Mouse (Mus musculus) limb, embryonic 14.5 days (tissue): ENCODE results near the gene Ndufaf2. TPM values are rescaled to one million over a fixed set of nuclear protein-coding genes. Genes with fewer than 3 reads are reported as not detected.
A peak's percentile ranks its signal among the peaks of the same experiment; 100 is the strongest.

Experiments used
- ATAC-seq: fragments of 200-750 bp; cut with Nextera tagmentation; 2 replicates; pipeline ENCODE4 v1.8.0; 2017; ENCODE audit warnings: low read depth, moderate number of reproducible peaks, moderate TSS enrichment; ENCODE audit not compliant: low FRiP score
- DNase-seq: peaks from one replicate; pipeline ENCODE4 v3.0.0-alpha.2; 2015; ENCODE audit warnings: low spot score
- H3K27ac ChIP-seq: fragments of 300-500 bp; sonication (generic); replicated peaks from 2 replicates; pipeline ENCODE4 v1.5.1; 2014; ENCODE audit warnings: low read depth, mild to moderate bottlenecking, low read length, moderate library complexity, mixed read lengths
- H3K27me3 ChIP-seq: fragments of 300-500 bp; sonication (generic); 2 replicates; pipeline ENCODE4 v1.6.1; 2014; ENCODE audit warnings: low read length, mixed read lengths; ENCODE audit not compliant: control insufficient read depth, insufficient read depth
- H3K36me3 ChIP-seq: fragments of 300-500 bp; sonication (generic); 2 replicates; pipeline ENCODE4 v1.6.1; 2014; ENCODE audit warnings: mild to moderate bottlenecking, low read length, moderate library complexity, mixed read lengths; ENCODE audit not compliant: control insufficient read depth, insufficient read depth
- H3K4me1 ChIP-seq: fragments of 300-500 bp; sonication (generic); 2 replicates; pipeline ENCODE4 v1.6.1; 2014; ENCODE audit warnings: antibody characterized with exemption, low read length, mixed read lengths; ENCODE audit not compliant: control insufficient read depth, insufficient read depth
- H3K4me2 ChIP-seq: fragments of 300-500 bp; sonication (generic); replicated peaks from 2 replicates; pipeline ENCODE4 v1.6.1; 2014; ENCODE audit warnings: low read depth, mild to moderate bottlenecking, low read length, moderate library complexity; ENCODE audit not compliant: severe bottlenecking
- H3K4me3 ChIP-seq: fragments of 300-500 bp; sonication (generic); replicated peaks from 2 replicates; pipeline ENCODE4 v1.5.1; 2014; ENCODE audit warnings: low read length
- H3K9ac ChIP-seq: fragments of 300-500 bp; sonication (generic); 2 replicates; pipeline ENCODE4 v1.6.1; 2014; ENCODE audit warnings: mild to moderate bottlenecking, low read depth, low read length, moderate library complexity; ENCODE audit not compliant: severe bottlenecking
- H3K9me3 ChIP-seq: fragments of 300-500 bp; sonication (generic); 2 replicates; pipeline ENCODE4 v1.6.1; 2016; ENCODE audit warnings: low read length; ENCODE audit not compliant: control insufficient read depth
- POLR2A ChIP-seq: fragments of 200-500 bp; IDR thresholded peaks from 2 replicates; pipeline ENCODE4 v1.8.0; 2012; ENCODE audit warnings: inconsistent platforms, mild to moderate bottlenecking, moderate library complexity, borderline replicate concordance; ENCODE audit not compliant: insufficient read depth, insufficient read length; ENCODE audit errors: extremely low read depth
- WGBS: fragments of 180-500 bp; shearing (Covaris S2); extraction: QIAGEN DNeasy Blood & Tissue Kit; methylation state at CpG from one replicate; pipeline ENCODE4 v1.1.7; 2014; 5-methylcytosine and 5-hydroxymethylcytosine counted together
- polyA plus RNA-seq, 2 experiments: library from polyadenylated mRNA; depleted of rRNA in 1 of 2; stranded (reverse) in 1 of 2; unstranded in 1 of 2; fragments of >200 nt; fragmentation: Nextera tagmentation in 1 of 2; extraction: Ambion mirVana in 1 of 2; gene quantifications; 2 replicates each; pipeline versions ENCODE4 v1.2.1 to v1.2.3; 2012 to 2014

Gene Ndufaf2
- polyA plus RNA-seq, 2 experiments, result 46.1 to 67.6 TPM

GRCm38 (mm10) chr13:107976886-107977656, 181.4 kb downstream of the Ndufaf2 start:
- H3K36me3 ChIP-seq, result no peaks in the 10 kb centered on the region
- DNase-seq (no peak), ATAC-seq (no peak)
- no peaks in the 10 kb centered on the region for H3K4me1 ChIP-seq
- H3K4me3 ChIP-seq, result no peak overlapping the region
- no peak overlapping the region for H3K27ac ChIP-seq
- no peak for TF ChIP-seq POLR2A
- H3K9ac ChIP-seq, result no peak overlapping the region
- no peaks in the 10 kb centered on the region for H3K9me3 ChIP-seq
- no peaks in the 10 kb centered on the region for H3K27me3 ChIP-seq
- H3K4me2 ChIP-seq, result no peak overlapping the region
- WGBS, result 89% methylated on average over 16 of the region's 16 CpGs

GRCm38 (mm10) chr13:107972451-107972850, 186.0 kb downstream of the Ndufaf2 start:
- WGBS, result 85% methylated on average over 4 of the region's 4 CpGs

DNA sequence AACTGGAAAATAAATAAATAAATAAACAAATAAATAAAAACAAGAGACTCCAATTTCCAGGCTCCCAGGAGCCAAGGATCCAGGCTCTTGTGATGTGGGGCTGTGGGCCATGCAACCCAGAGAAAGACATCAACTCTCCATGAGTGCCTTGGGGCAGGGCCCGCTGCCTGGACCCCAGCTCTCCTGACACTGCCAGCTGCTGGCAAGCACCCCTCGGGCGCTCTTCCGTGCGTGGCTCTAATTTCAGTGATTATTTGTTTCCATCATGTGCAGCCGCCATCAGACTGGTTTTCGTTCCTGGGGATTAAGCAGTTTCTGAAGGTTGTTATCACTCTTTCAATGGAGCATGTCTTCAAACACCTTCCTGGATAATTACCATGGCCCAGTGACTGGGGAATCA, 186.6 kb downstream of the Ndufaf2 start:
- no peak overlapping the region for H3K27ac ChIP-seq
- H3K4me2 ChIP-seq, result no peak overlapping the region
- ATAC-seq (no peak), DNase-seq (no peak)
- H3K4me1 ChIP-seq, result peaks cover 12% of the 10 kb centered on the region
- no peak overlapping the region for H3K4me3 ChIP-seq
- no peaks in the 10 kb centered on the region for H3K36me3 ChIP-seq
- WGBS, result 34% methylated on average over 7 of the region's 7 CpGs
- no peaks in the 10 kb centered on the region for H3K9me3 ChIP-seq
- TF ChIP-seq POLR2A, result no peak
- no peaks in the 10 kb centered on the region for H3K27me3 ChIP-seq
- no peak overlapping the region for H3K9ac ChIP-seq

More at GRCm38 (mm10) chr13:107972451-107972850, 186.0 kb downstream of the Ndufaf2 start:
- H3K27ac ChIP-seq, result no peak overlapping the region
- DNase-seq (no peak), ATAC-seq (no peak)
- H3K4me1 ChIP-seq, result peaks cover 12% of the 10 kb centered on the region
- H3K27me3 ChIP-seq, result no peaks in the 10 kb centered on the region
- H3K4me3 ChIP-seq, result no peak overlapping the region
- no peak overlapping the region for H3K4me2 ChIP-seq
- no peak overlapping the region for H3K9ac ChIP-seq
- no peaks in the 10 kb centered on the region for H3K9me3 ChIP-seq
- H3K36me3 ChIP-seq, result no peaks in the 10 kb centered on the region
- TF ChIP-seq POLR2A, result no peak

DNA sequence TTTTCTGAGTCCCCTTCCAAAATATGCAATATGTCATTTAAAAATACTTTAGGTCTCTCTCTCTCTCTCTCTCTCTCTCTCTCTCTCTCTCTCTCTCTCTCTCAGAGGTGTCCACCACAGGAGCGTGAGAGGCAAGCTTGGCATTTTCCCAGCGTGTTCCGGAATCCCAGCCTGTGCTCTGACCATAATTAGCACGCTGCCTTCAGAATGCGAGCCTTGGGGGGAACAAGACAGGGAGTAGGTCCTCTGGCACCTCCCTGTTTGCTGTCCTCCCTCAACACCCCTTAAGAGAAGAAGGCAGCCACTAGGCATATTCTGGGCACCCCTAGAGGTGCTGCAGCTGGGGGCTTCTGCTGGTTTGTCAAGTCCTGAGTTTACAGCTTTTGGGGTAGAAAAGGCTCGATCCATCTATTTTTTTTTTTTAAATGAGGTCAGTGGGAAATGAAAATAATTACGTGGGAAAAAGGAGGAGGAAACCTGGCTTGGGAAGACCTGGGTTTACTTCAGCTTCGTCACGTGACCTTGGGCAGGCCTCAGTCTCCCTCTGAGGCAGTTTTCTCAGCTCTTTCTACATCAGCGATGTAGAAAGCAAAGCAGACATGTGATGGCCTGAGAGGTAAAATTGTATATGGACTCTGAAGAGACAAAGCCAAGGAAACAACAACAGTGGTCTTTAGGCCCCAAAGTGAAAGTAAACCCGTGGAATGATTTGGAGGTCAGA, 187.8 kb downstream of the Ndufaf2 start:
- DNase-seq (peak; percentile 30), ATAC-seq (no peak)
- no peak overlapping the region for H3K9ac ChIP-seq
- H3K9me3 ChIP-seq, result no peaks in the 10 kb centered on the region
- peaks cover 12% of the 10 kb centered on the region for H3K4me1 ChIP-seq
- no peak overlapping the region for H3K4me2 ChIP-seq
- no peaks in the 10 kb centered on the region for H3K36me3 ChIP-seq
- H3K27me3 ChIP-seq, result no peaks in the 10 kb centered on the region
- 51% methylated on average over 11 of the region's 11 CpGs for WGBS
- no peak overlapping the region for H3K4me3 ChIP-seq
- H3K27ac ChIP-seq, result no peak overlapping the region
- TF ChIP-seq POLR2A, result no peak

GRCm38 (mm10) chr13:107969961-107970391, 188.4 kb downstream of the Ndufaf2 start:
- no peaks in the 10 kb centered on the region for H3K36me3 ChIP-seq
- WGBS, result 26% methylated on average over 7 of the region's 7 CpGs
- no peaks in the 10 kb centered on the region for H3K27me3 ChIP-seq
- DNase-seq (no peak), ATAC-seq (no peak)
- no peak overlapping the region for H3K27ac ChIP-seq
- no peak overlapping the region for H3K4me2 ChIP-seq
- TF ChIP-seq POLR2A, result no peak
- peaks cover 12% of the 10 kb centered on the region for H3K4me1 ChIP-seq
- no peaks in the 10 kb centered on the region for H3K9me3 ChIP-seq
- H3K9ac ChIP-seq, result no peak overlapping the region
- H3K4me3 ChIP-seq, result no peak overlapping the region
